Mouse (Mus musculus) liver, embryonic 14.5 days (tissue): ENCODE results near the gene Pvr.

Experiments used
- CTCF ChIP-seq: IDR thresholded peaks from 2 replicates; pipeline ENCODE4 v1.5.1; 2016; ENCODE audit warnings: antibody characterized with exemption, low read depth, control low read depth
- EP300 ChIP-seq: IDR thresholded peaks from 2 replicates; pipeline ENCODE4 v1.6.1; 2016; ENCODE audit warnings: antibody characterized with exemption, low read depth

DNA sequence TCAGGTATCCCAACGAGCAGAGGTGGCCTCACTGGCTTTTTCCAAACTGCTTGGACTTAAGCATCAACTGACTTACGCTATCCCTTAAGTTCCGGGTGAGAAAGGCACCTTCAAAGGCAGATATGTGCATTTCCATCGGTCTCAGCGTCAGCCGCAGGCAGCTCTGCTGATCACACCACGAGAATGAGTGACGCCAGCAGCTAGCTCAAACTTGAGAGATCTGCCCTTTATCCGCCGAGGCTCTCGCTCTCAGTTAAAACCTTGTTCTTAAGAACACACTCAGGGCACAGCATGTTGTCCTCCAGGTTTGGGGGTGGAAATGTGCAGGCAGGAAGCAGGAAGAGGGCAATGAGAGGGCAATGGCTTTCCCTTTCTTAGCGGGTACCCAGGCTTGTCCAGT is 28.0 kb upstream of the Pvr start:
- TF ChIP-seq CTCF (no peak), EP300 (no peak)
